Mouse (Mus musculus) thymus, adult 2 months (tissue): ENCODE data around the gene Gm5294.
A peak's percentile ranks its signal among the peaks of the same experiment; 100 is the strongest.

ENCODE experiments used
- CTCF ChIP-seq: fragments of 200-500 bp; IDR thresholded peaks from 2 replicates; pipeline ENCODE4 v1.5.1; 2012; ENCODE audit warnings: mild to moderate bottlenecking, control low read depth, low read length, moderate library complexity, borderline replicate concordance; ENCODE audit not compliant: control insufficient read depth, poor library complexity, insufficient read depth; ENCODE audit errors: extremely low read depth
- POLR2A ChIP-seq: fragments of 200-500 bp; IDR thresholded peaks from 2 replicates; pipeline ENCODE4 v1.6.1; 2012; ENCODE audit warnings: mild to moderate bottlenecking, low read length, control low read depth, moderate library complexity; ENCODE audit not compliant: control insufficient read depth, poor library complexity, insufficient read depth; ENCODE audit errors: extremely low read depth

DNA sequence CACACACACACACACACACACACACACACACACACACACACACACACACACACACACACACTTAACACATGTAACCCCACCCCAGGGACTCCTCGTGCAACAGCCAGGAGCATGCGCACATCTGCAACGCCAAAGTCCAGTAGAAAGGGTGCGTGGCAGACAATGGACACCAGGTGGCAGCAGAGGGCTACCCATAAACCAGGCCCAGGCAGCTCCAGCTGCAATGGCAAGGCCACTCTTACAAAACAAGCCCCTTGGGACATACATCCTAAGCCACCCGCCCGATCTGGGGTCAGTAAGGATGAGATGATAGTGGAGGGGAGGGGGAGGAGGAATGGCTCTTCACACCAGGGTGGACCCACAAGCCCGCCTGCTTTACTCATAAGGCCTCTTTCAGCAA lies 28.2 kb downstream of the Gm5294 start:
- peak; percentile 96 for TF ChIP-seq CTCF
- 0 out of 2 replicates have a peak, but pooled peaks have one; percentile 8 for TF ChIP-seq POLR2A
